Mouse (Mus musculus): ENCODE data around the gene Palm. TPM values are rescaled to one million over a fixed set of nuclear protein-coding genes. Genes with fewer than 3 reads are reported as not detected.
A peak's percentile ranks its signal among the peaks of the same experiment; 100 is the strongest.

Palm gene
- polyA plus RNA-seq, 2 experiments = 55.8 to 76.2 TPM

GRCm38 (mm10) chr10:79843476-79843875, 50.1 kb downstream of the Palm start:
- Histone ChIP-seq H3K27ac (replicated peaks; ENCODE audit: low read depth, low read length) (no peak overlapping the region; the same call in 1 of the 2 replicates), H3K9me3 (ENCODE audit: control insufficient read depth, low read length) (no peaks in the 10 kb centered on the region), H3K9ac (ENCODE audit: low read depth, low read length, severe bottlenecking) (no peak overlapping the region), H3K4me3 (replicated peaks; ENCODE audit: low read length) (no peak overlapping the region), H3K36me3 (ENCODE audit: control insufficient read depth, insufficient read depth, low read length) (no peaks in the 10 kb centered on the region), H3K27me3 (ENCODE audit: control insufficient read depth, insufficient read depth, low read length) (no peaks in the 10 kb centered on the region), H3K4me1 (ENCODE audit: control insufficient read depth, insufficient read depth, low read length) (peaks cover 27% of the 10 kb centered on the region), H3K4me2 (replicated peaks; ENCODE audit: low read depth, low read length, severe bottlenecking) (no peak overlapping the region)
- 49% methylated on average over 6 of the region's 6 CpGs for WGBS
- DNase-seq (ENCODE audit: low spot score) (peak; percentile 60), ATAC-seq (ENCODE audit: low FRiP score, low read depth) (no peak)
- no peak for TF ChIP-seq POLR2A (IDR thresholded peaks at IDR 0.05; ENCODE audit: borderline replicate concordance, extremely low read depth, insufficient read depth, insufficient read length)

DNA sequence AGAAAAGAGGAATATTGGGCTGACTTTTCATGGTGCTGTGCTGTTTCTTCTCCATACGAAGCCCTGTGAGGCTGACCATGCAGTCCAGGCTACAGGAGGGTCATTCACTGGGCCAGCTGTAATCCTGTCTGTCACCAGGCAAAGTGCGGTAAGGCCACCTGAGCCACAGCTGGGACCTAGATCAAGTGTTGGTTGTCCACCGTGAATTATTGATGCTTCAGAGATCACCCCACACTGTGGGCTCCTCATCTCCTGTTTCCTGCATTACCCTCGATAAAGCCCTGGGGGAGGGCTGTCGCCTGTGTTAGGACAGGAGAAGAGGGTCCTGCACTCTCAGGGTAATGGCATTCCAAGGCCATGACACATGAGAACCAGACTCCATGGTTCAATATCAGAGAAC, 53.2 kb downstream of the Palm start:
- DNase-seq (ENCODE audit: low spot score) (no peak), ATAC-seq (ENCODE audit: low FRiP score, low read depth) (no peak)
- no peak overlapping the region for H3K4me2 ChIP-seq (replicated peaks; ENCODE audit: low read depth, low read length, severe bottlenecking)
- no peaks in the 10 kb centered on the region for H3K9me3 ChIP-seq (ENCODE audit: control insufficient read depth, low read length)
- peaks cover 20% of the 10 kb centered on the region for H3K4me1 ChIP-seq (ENCODE audit: control insufficient read depth, insufficient read depth, low read length)
- no peak overlapping the region for H3K27ac ChIP-seq (replicated peaks; ENCODE audit: low read depth, low read length)
- no peaks in the 10 kb centered on the region for H3K36me3 ChIP-seq (ENCODE audit: control insufficient read depth, insufficient read depth, low read length)
- TF ChIP-seq POLR2A (IDR thresholded peaks at IDR 0.05; ENCODE audit: borderline replicate concordance, extremely low read depth, insufficient read depth, insufficient read length) = no peak
- no peaks in the 10 kb centered on the region for H3K27me3 ChIP-seq (ENCODE audit: control insufficient read depth, insufficient read depth, low read length)
- H3K9ac ChIP-seq (ENCODE audit: low read depth, low read length, severe bottlenecking) = no peak overlapping the region
- 58% methylated on average over 5 of the region's 5 CpGs for WGBS
- no peak overlapping the region for H3K4me3 ChIP-seq (replicated peaks; ENCODE audit: low read length)

DNA sequence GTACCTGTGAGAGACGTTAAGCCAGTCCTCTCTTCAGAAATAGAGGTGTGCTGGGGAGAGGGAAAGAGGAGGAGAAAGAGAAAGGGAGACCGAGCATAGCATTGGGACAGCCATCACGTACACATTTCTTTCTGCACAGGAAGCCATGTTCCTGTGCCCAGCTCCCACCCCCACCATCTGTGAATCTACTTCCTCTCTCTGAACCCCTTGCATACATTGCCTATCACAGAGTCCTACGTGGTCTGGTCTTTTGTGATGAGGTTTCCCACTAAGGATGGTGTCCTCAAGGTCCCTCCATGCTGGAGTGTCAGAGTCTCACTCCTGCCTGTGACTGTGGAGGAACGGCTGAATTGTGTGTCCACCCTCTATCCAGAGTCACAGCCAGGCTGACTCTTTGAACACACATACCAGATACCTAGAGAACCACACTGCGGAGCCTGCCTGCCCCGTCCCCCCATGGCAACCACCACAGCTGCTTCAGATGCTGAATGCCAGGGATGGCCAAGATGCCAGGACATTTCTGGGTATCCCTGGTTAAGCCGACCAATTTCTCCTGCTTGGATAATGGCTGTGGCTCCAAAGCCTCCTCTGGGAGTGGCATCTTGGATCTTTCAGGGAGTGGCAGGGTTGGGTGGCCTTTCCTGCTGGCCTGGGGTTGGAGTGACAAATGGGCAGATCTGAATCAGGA, 56.7 kb downstream of the Palm start:
- Histone ChIP-seq H3K27me3 (ENCODE audit: control insufficient read depth, insufficient read depth, low read length) (no peaks in the 10 kb centered on the region), H3K4me2 (replicated peaks; ENCODE audit: low read depth, low read length, severe bottlenecking) (no peak overlapping the region), H3K9ac (ENCODE audit: low read depth, low read length, severe bottlenecking) (no peak overlapping the region), H3K9me3 (ENCODE audit: control insufficient read depth, low read length) (no peaks in the 10 kb centered on the region), H3K27ac (replicated peaks; ENCODE audit: low read depth, low read length) (no peak overlapping the region), H3K4me3 (replicated peaks; ENCODE audit: low read length) (no peak overlapping the region), H3K4me1 (ENCODE audit: control insufficient read depth, insufficient read depth, low read length) (peaks cover 20% of the 10 kb centered on the region), H3K36me3 (ENCODE audit: control insufficient read depth, insufficient read depth, low read length) (no peaks in the 10 kb centered on the region)
- no peak for ATAC-seq (ENCODE audit: low FRiP score, low read depth)
- DNase-seq (ENCODE audit: low spot score) = no peak
- TF ChIP-seq POLR2A (IDR thresholded peaks at IDR 0.05; ENCODE audit: borderline replicate concordance, extremely low read depth, insufficient read depth, insufficient read length) = no peak
- 80% methylated on average over 8 of the region's 8 CpGs for WGBS

DNA sequence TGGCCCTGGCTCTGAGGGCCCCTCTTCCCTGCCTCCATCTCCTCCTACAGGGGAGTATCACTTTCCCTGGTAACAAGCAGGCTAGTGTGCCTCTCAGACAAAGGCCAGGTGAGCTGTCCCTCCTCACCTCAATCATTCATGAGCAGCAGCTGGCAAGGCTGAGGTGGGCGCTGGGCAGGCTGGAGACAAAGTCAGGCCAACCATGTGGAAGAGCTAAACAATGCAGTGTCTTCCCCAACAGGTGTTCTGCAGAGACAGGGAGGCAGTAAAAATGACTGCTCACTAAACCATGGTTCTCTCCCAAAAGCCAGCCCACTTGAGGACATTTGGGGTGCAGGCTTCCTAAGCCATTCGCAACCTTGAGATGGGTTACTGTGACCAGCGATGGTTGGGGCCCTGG, 58.3 kb downstream of the Palm start:
- no peak overlapping the region for H3K9ac ChIP-seq (ENCODE audit: low read depth, low read length, severe bottlenecking)
- no peaks in the 10 kb centered on the region for H3K27me3 ChIP-seq (ENCODE audit: control insufficient read depth, insufficient read depth, low read length)
- no peaks in the 10 kb centered on the region for H3K9me3 ChIP-seq (ENCODE audit: control insufficient read depth, low read length)
- peak overlapping the region; percentile 99 for H3K27ac ChIP-seq (replicated peaks; ENCODE audit: low read depth, low read length)
- no peak for TF ChIP-seq POLR2A (IDR thresholded peaks at IDR 0.05; ENCODE audit: borderline replicate concordance, extremely low read depth, insufficient read depth, insufficient read length)
- DNase-seq (ENCODE audit: low spot score) = no peak
- no peak overlapping the region for H3K4me3 ChIP-seq (replicated peaks; ENCODE audit: low read length)
- peak overlapping the region; percentile 82 for H3K4me2 ChIP-seq (replicated peaks; ENCODE audit: low read depth, low read length, severe bottlenecking)
- peaks cover 28% of the 10 kb centered on the region for H3K4me1 ChIP-seq (ENCODE audit: control insufficient read depth, insufficient read depth, low read length)
- ATAC-seq (ENCODE audit: low FRiP score, low read depth) = no peak
- peaks cover 10% of the 10 kb centered on the region for H3K36me3 ChIP-seq (ENCODE audit: control insufficient read depth, insufficient read depth, low read length)
- WGBS = 57% methylated on average over 3 of the region's 3 CpGs

DNA sequence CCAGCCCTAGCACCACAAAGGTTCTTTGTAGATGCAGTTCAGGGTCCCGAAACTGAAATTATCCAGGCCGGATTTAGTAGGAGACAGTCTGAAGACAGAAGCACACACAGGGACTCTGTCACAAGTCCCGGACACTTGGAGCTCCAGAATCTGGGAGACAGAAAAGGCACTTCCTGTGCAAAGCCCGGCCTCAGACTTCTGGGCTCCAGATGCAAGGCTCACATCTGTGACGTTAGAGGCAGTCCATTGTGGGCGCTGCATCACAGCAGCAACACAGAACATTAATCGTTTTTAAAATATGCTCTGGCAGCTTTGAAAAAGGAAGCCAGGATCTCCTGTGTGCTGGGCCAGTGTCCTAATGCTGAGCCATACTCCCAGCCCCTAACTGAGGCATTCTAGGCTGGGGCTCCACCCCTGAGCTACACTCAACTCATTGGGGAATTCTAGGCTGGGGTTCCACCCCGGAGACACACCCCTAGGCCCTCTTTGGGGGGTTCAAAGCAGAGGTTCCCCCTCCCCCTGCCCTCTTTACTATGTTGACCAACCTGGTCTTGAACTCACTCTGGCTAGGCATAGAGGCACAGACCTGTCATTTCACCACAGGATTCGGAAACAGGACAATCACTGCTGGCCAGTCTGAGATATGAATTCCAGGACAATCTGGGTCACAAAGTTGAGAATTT, 58.9 kb downstream of the Palm start:
- DNase-seq (ENCODE audit: low spot score) (peak; percentile 60), ATAC-seq (ENCODE audit: low FRiP score, low read depth) (no peak)
- Histone ChIP-seq H3K27ac (replicated peaks; ENCODE audit: low read depth, low read length) (peak overlapping the region; percentile 99), H3K9ac (ENCODE audit: low read depth, low read length, severe bottlenecking) (peak overlapping the region; percentile 99; the same call in 1 of the 2 replicates), H3K4me3 (replicated peaks; ENCODE audit: low read length) (peak overlapping the region; percentile 99; the same call in 1 of the 2 replicates), H3K36me3 (ENCODE audit: control insufficient read depth, insufficient read depth, low read length) (peaks cover 16% of the 10 kb centered on the region), H3K9me3 (ENCODE audit: control insufficient read depth, low read length) (no peaks in the 10 kb centered on the region), H3K4me2 (replicated peaks; ENCODE audit: low read depth, low read length, severe bottlenecking) (peak overlapping the region; percentile 82), H3K4me1 (ENCODE audit: control insufficient read depth, insufficient read depth, low read length) (peaks cover 34% of the 10 kb centered on the region), H3K27me3 (ENCODE audit: control insufficient read depth, insufficient read depth, low read length) (no peaks in the 10 kb centered on the region)
- 30% methylated on average over 9 of the region's 9 CpGs for WGBS
- no peak for TF ChIP-seq POLR2A (IDR thresholded peaks at IDR 0.05; ENCODE audit: borderline replicate concordance, extremely low read depth, insufficient read depth, insufficient read length)

Measured in limb, embryonic 14.5 days (tissue).